Mouse (Mus musculus): ENCODE data around the gene Ccdc38.

- TF ChIP-seq POLR2A (IDR thresholded peaks at IDR 0.05; ENCODE audit: low read depth, low read length), result no peak
- TF ChIP-seq CTCF (IDR thresholded peaks at IDR 0.05; ENCODE audit: extremely low read depth, insufficient read depth, insufficient read length, insufficient replicate concordance), result peak; percentile 70; the same call in 1 of the 2 replicates
Measured at GRCm38 (mm10) chr10:93539775-93540430, 529 bp upstream of the Ccdc38 start, which contains the start of gene Amdhd1.
